Mouse (Mus musculus): ENCODE results near the gene Mmp28. TPM values are rescaled to one million over a fixed set of nuclear protein-coding genes. Genes with fewer than 3 reads are reported as not detected.

Gene Mmp28
- polyA plus RNA-seq, 1 experiment from 2014 or later, result 1.3 TPM

- no peaks in the 10 kb centered on the region for H3K36me3 ChIP-seq
- H3K4me2 ChIP-seq, result no peak overlapping the region
- ATAC-seq (replicated peaks; ENCODE audit: low FRiP score), result no peak
- H3K9me3 ChIP-seq (replicated peaks), result no peaks in the 10 kb centered on the region
- WGBS, result 4% methylated on average over 7 of the region's 7 CpGs
- H3K9ac ChIP-seq, result 0 out of 2 replicates have a peak overlapping the region, but pooled peaks have one; percentile 7
- no peak overlapping the region for H3K4me3 ChIP-seq (replicated peaks)
- no peak overlapping the region for H3K27ac ChIP-seq
- H3K4me1 ChIP-seq, result peaks cover 35% of the 10 kb centered on the region
- H3K27me3 ChIP-seq, result peaks cover 68% of the 10 kb centered on the region
Measured at GRCm38 (mm10) chr11:83443824-83444223, 19.0 kb downstream of the Mmp28 start.

GRCm38 (mm10) chr11:83442596-83443267, 20.1 kb downstream of the Mmp28 start:
- peak; percentile 18; the same call in 1 of the 2 replicates for ATAC-seq (replicated peaks; ENCODE audit: low FRiP score)
- Histone ChIP-seq H3K4me1 (peaks cover 24% of the 10 kb centered on the region), H3K9me3 (replicated peaks) (no peaks in the 10 kb centered on the region), H3K27me3 (peaks cover 73% of the 10 kb centered on the region), H3K27ac (no peak overlapping the region), H3K36me3 (no peaks in the 10 kb centered on the region), H3K4me3 (replicated peaks) (peak overlapping the region; percentile 28), H3K4me2 (peak overlapping the region; percentile 50), H3K9ac (no peak overlapping the region)
- 10% methylated on average over 29 of the region's 29 CpGs for WGBS

- H3K27me3 ChIP-seq, result peaks cover 63% of the 10 kb centered on the region
- H3K9me3 ChIP-seq (replicated peaks), result no peaks in the 10 kb centered on the region
Measured at GRCm38 (mm10) chr11:83441235-83441634, 21.6 kb downstream of the Mmp28 start.

GRCm38 (mm10) chr11:83440081-83441064, 22.5 kb downstream of the Mmp28 start:
- peak overlapping the region; percentile 98 for H3K4me2 ChIP-seq
- no peaks in the 10 kb centered on the region for H3K9me3 ChIP-seq (replicated peaks)
- WGBS, result under 1% methylated on average over 71 of the region's 75 CpGs
- peaks cover 55% of the 10 kb centered on the region for H3K27me3 ChIP-seq
- H3K27ac ChIP-seq, result no peak overlapping the region
- no peaks in the 10 kb centered on the region for H3K36me3 ChIP-seq
- peak overlapping the region; percentile 53 for H3K9ac ChIP-seq
- peak; percentile 92 for ATAC-seq (replicated peaks; ENCODE audit: low FRiP score)
- peaks cover 19% of the 10 kb centered on the region for H3K4me1 ChIP-seq
- H3K4me3 ChIP-seq (replicated peaks), result peak overlapping the region; percentile 66

More at GRCm38 (mm10) chr11:83441235-83441634, 21.6 kb downstream of the Mmp28 start:
- Histone ChIP-seq H3K4me3 (replicated peaks) (peak overlapping the region; percentile 66), H3K36me3 (no peaks in the 10 kb centered on the region), H3K9ac (no peak overlapping the region), H3K4me1 (peaks cover 19% of the 10 kb centered on the region), H3K27ac (no peak overlapping the region), H3K4me2 (peak overlapping the region; percentile 98)
- 41% methylated on average over 7 of the region's 7 CpGs for WGBS
- no peak for ATAC-seq (replicated peaks; ENCODE audit: low FRiP score)

GRCm38 (mm10) chr11:83439426-83440060, 23.3 kb downstream of the Mmp28 start:
- peaks cover 14% of the 10 kb centered on the region for H3K4me1 ChIP-seq
- H3K4me3 ChIP-seq (replicated peaks), result peak overlapping the region; percentile 66
- H3K9me3 ChIP-seq (replicated peaks), result no peaks in the 10 kb centered on the region
- peaks cover 50% of the 10 kb centered on the region for H3K27me3 ChIP-seq
- H3K9ac ChIP-seq, result no peak overlapping the region
- H3K36me3 ChIP-seq, result no peaks in the 10 kb centered on the region
- ATAC-seq (replicated peaks; ENCODE audit: low FRiP score), result no peak
- H3K4me2 ChIP-seq, result peak overlapping the region; percentile 98
- H3K27ac ChIP-seq, result no peak overlapping the region
- WGBS, result 30% methylated on average over 11 of the region's 11 CpGs

- Histone ChIP-seq H3K4me1 (peaks cover under 1% of the 10 kb centered on the region; the same call in 1 of the 2 replicates), H3K9me3 (replicated peaks) (no peaks in the 10 kb centered on the region), H3K27me3 (peaks cover 29% of the 10 kb centered on the region), H3K4me2 (no peak within 1 kb of the TSS), H3K36me3 (no peaks in the 10 kb centered on the region), H3K4me3 (replicated peaks) (no peak within 1 kb of the TSS), H3K9ac (no peak within 1 kb of the TSS), H3K27ac (no peak within 1 kb of the TSS)
- 88% methylated on average over 1 of the region's 1 CpGs for WGBS
- ATAC-seq (replicated peaks; ENCODE audit: low FRiP score), result no peak
Measured at GRCm38 (mm10) chr11:83437377-83437776, 25.5 kb downstream of the Mmp28 start, which contains the start of gene 1700020L24Rik. TSS of gene 1700020L24Rik (plus strand) at chr11:83437677.

GRCm38 (mm10) chr11:83432533-83432932, 30.3 kb downstream of the Mmp28 start:
- WGBS, result 72% methylated on average over 2 of the region's 2 CpGs
- no peaks in the 10 kb centered on the region for H3K36me3 ChIP-seq
- H3K9ac ChIP-seq, result no peak overlapping the region
- no peak for ATAC-seq (replicated peaks; ENCODE audit: low FRiP score)
- no peak overlapping the region for H3K4me2 ChIP-seq
- H3K4me3 ChIP-seq (replicated peaks), result no peak overlapping the region
- no peaks in the 10 kb centered on the region for H3K9me3 ChIP-seq (replicated peaks)
- no peak overlapping the region for H3K27ac ChIP-seq
- peaks cover 37% of the 10 kb centered on the region for H3K27me3 ChIP-seq
- H3K4me1 ChIP-seq, result peaks cover 5% of the 10 kb centered on the region

- H3K36me3 ChIP-seq, result no peaks in the 10 kb centered on the region
- no peak within 1 kb of the TSS for H3K4me2 ChIP-seq
- peaks cover 55% of the 10 kb centered on the region for H3K27me3 ChIP-seq
- H3K9me3 ChIP-seq (replicated peaks), result no peaks in the 10 kb centered on the region
- H3K9ac ChIP-seq, result no peak within 1 kb of the TSS
- 55% methylated on average over 5 of the region's 5 CpGs for WGBS
- H3K4me1 ChIP-seq, result peaks cover 9% of the 10 kb centered on the region
- H3K4me3 ChIP-seq (replicated peaks), result no peak within 1 kb of the TSS
- ATAC-seq (replicated peaks; ENCODE audit: low FRiP score), result no peak
- no peak within 1 kb of the TSS for H3K27ac ChIP-seq
Measured at GRCm38 (mm10) chr11:83429355-83429754, 33.5 kb downstream of the Mmp28 start, which contains the start of gene Gas2l2. TSS of gene Gas2l2 (minus strand) at chr11:83429455.

GRCm38 (mm10) chr11:83426964-83427363, 35.9 kb downstream of the Mmp28 start:
- ATAC-seq (replicated peaks; ENCODE audit: low FRiP score), result no peak
- Histone ChIP-seq H3K27ac (no peak overlapping the region), H3K4me2 (peak overlapping the region; percentile 31), H3K9me3 (replicated peaks) (no peaks in the 10 kb centered on the region), H3K36me3 (no peaks in the 10 kb centered on the region), H3K4me1 (peaks cover 9% of the 10 kb centered on the region), H3K27me3 (peaks cover 61% of the 10 kb centered on the region), H3K4me3 (replicated peaks) (no peak overlapping the region), H3K9ac (no peak overlapping the region)
- 30% methylated on average over 17 of the region's 17 CpGs for WGBS

- 9% methylated on average over 8 of the region's 8 CpGs for WGBS
- H3K27me3 ChIP-seq, result peaks cover 71% of the 10 kb centered on the region
- no peaks in the 10 kb centered on the region for H3K36me3 ChIP-seq
- no peak overlapping the region for H3K9ac ChIP-seq
- H3K4me3 ChIP-seq (replicated peaks), result no peak overlapping the region
- peaks cover 7% of the 10 kb centered on the region for H3K4me1 ChIP-seq
- no peak overlapping the region for H3K27ac ChIP-seq
- H3K4me2 ChIP-seq, result no peak overlapping the region
- H3K9me3 ChIP-seq (replicated peaks), result no peaks in the 10 kb centered on the region
- ATAC-seq (replicated peaks; ENCODE audit: low FRiP score), result no peak
Measured at GRCm38 (mm10) chr11:83424681-83425080, 38.2 kb downstream of the Mmp28 start.

GRCm38 (mm10) chr11:83421305-83421704, 41.6 kb downstream of the Mmp28 start:
- H3K9ac ChIP-seq, result no peak overlapping the region
- no peak for ATAC-seq (replicated peaks; ENCODE audit: low FRiP score)
- peaks cover 7% of the 10 kb centered on the region; the same call in 1 of the 2 replicates for H3K4me1 ChIP-seq
- H3K4me3 ChIP-seq (replicated peaks), result no peak overlapping the region
- H3K27ac ChIP-seq, result no peak overlapping the region
- H3K36me3 ChIP-seq, result no peaks in the 10 kb centered on the region
- under 1% methylated on average over 9 of the region's 9 CpGs for WGBS
- H3K9me3 ChIP-seq (replicated peaks), result no peaks in the 10 kb centered on the region
- H3K27me3 ChIP-seq, result peaks cover 64% of the 10 kb centered on the region
- no peak overlapping the region for H3K4me2 ChIP-seq

Measured in kidney, embryonic 15.5 days (tissue).